Mouse (Mus musculus) forebrain, embryonic 11.5 days (tissue): ENCODE data around the gene Mark4. TPM values are rescaled to one million over a fixed set of nuclear protein-coding genes. Genes with fewer than 3 reads are reported as not detected.

Experiments used
- microRNA counts: library from miRNA; unstranded; fragments of <30 nt; microRNA quantifications from one replicate; lab custom pipeline; 2015
- microRNA-seq: library from miRNA; unstranded; fragments of <30 nt; microRNA quantifications from one replicate; pipeline ENCODE4, GENCODE M21; 2016; ENCODE audit not compliant: insufficient number of aligned reads
- polyA plus RNA-seq: library from polyadenylated mRNA; unstranded; fragments of >200 nt; fragmentation: Nextera tagmentation; extraction: Ambion mirVana; gene quantifications from 2 replicates; pipeline ENCODE4 v1.2.1, GENCODE M21; 2014

Gene Mark4
- polyA plus RNA-seq, 1 experiment from 2014 or later: 11.0 TPM

MicroRNAs encoded within 50 kb of the gene (microRNA counts, 519-probe panel; counts per million panel counts)
- 31.2 counts per million for microRNA mmu-miR-343 (lab: Ali Mortazavi, UCI)

Small RNAs within 50 kb of the gene (microRNA-seq; reads per million reads assigned to microRNA genes)
- not detected for gene Mir343

Other genes with a start within 250 kb of the Mark4 start
- gene Gpr4, start 246.3 kb downstream of the Mark4 start, polyA plus RNA-seq: 1.6 and 2.5 TPM in 2 replicates
- gene Opa3, start 230.5 kb downstream of the Mark4 start, polyA plus RNA-seq: 54.1 and 59.8 TPM in 2 replicates
- gene Vasp, start 187.0 kb downstream of the Mark4 start, polyA plus RNA-seq: 52.8 and 53.0 TPM in 2 replicates
- gene Ppm1n, start 178.8 kb downstream of the Mark4 start, polyA plus RNA-seq: 0.44 TPM in 1 of 2 replicates, not detected in the other
- 47.3 and 54.7 TPM in 2 replicates for gene Rtn2, start 176.2 kb downstream of the Mark4 start, polyA plus RNA-seq
- not detected in 2 replicates for gene Fosb, start 148.8 kb downstream of the Mark4 start, polyA plus RNA-seq
- gene Ercc1, start 114.0 kb downstream of the Mark4 start, polyA plus RNA-seq: 94.4 and 100 TPM in 2 replicates
- 23.2 and 24.0 TPM in 2 replicates for gene Cd3eap, start 99.3 kb downstream of the Mark4 start, polyA plus RNA-seq
- 5.8 and 6.4 TPM in 2 replicates for gene Ppp1r13l, start 99.1 kb downstream of the Mark4 start, polyA plus RNA-seq
- 18.2 and 25.2 TPM in 2 replicates for gene Ercc2, start 76.8 kb downstream of the Mark4 start, polyA plus RNA-seq
- gene Klc3, start 54.7 kb downstream of the Mark4 start, polyA plus RNA-seq: 2.0 and 2.8 TPM in 2 replicates
- not detected in 2 replicates for gene Ckm, start 54.0 kb downstream of the Mark4 start, polyA plus RNA-seq
- 1.2 and 1.4 TPM in 2 replicates for gene Exoc3l2, start 4.5 kb upstream of the Mark4 start, polyA plus RNA-seq
- 2.9 and 4.5 TPM in 2 replicates for gene Bloc1s3, start 49.5 kb upstream of the Mark4 start, polyA plus RNA-seq
- 43.7 and 54.1 TPM in 2 replicates for gene Trappc6a, start 49.6 kb upstream of the Mark4 start, polyA plus RNA-seq
- 0.11 TPM in 1 of 2 replicates, not detected in the other for gene Nkpd1, start 59.0 kb upstream of the Mark4 start, polyA plus RNA-seq
- 5.1 and 7.8 TPM in 2 replicates for gene Ppp1r37, start 104.3 kb upstream of the Mark4 start, polyA plus RNA-seq
- 0.40 and 0.47 TPM in 2 replicates for gene Zfp296, start 118.5 kb upstream of the Mark4 start, polyA plus RNA-seq
- gene Gemin7, start 118.8 kb upstream of the Mark4 start, polyA plus RNA-seq: 151 and 156 TPM in 2 replicates
- 59.7 and 64.1 TPM in 2 replicates for gene Clasrp, start 145.7 kb upstream of the Mark4 start, polyA plus RNA-seq
- gene Relb, start 170.6 kb upstream of the Mark4 start, polyA plus RNA-seq: 2.9 and 3.7 TPM in 2 replicates
- 89.1 and 92.0 TPM in 2 replicates for gene Clptm1, start 206.2 kb upstream of the Mark4 start, polyA plus RNA-seq
- not detected in 2 replicates for gene Apoc2, start 219.1 kb upstream of the Mark4 start, polyA plus RNA-seq
- not detected in 2 replicates for gene Gm44805, start 222.6 kb upstream of the Mark4 start, polyA plus RNA-seq
- not detected in 2 replicates for gene Apoc4, start 222.7 kb upstream of the Mark4 start, polyA plus RNA-seq
- gene Apoc1, start 233.8 kb upstream of the Mark4 start, polyA plus RNA-seq: 1.00 and 2.0 TPM in 2 replicates
- gene Apoe, start 240.4 kb upstream of the Mark4 start, polyA plus RNA-seq: 125 and 152 TPM in 2 replicates